Comparison of ENCODE assay signal across 22 mouse cellular contexts in genomic region chr8:57685803-57686202, GRCm38 (mm10). TPM values are rescaled to one million over a fixed set of nuclear protein-coding genes. Genes with fewer than 3 reads are reported as not detected.
DNase-seq lines count a peak whose midpoint lies in the region; ATAC-seq lines count a peak whose summit lies in the region.
"Had no signal": no experiment of that assay in that cellular context is flagged by ENCODE, and none has a peak within 500 bp of the region (broad histone marks: within the 10 kb centered on the region; RNA-seq: fewer than 3 reads in every experiment).

No protein-coding gene starts in this region.

- WGBS in midbrain, embryonic 13.5 days: 64% methylated on average over 3 of the region's 3 CpGs
- WGBS in midbrain, embryonic 10.5 days: 89% methylated on average over 3 of the region's 3 CpGs
- WGBS in midbrain, embryonic 16.5 days: 58% methylated on average over 3 of the region's 3 CpGs
- WGBS in midbrain, embryonic 14.5 days: 68% methylated on average over 3 of the region's 3 CpGs
- 85% methylated on average over 3 of the region's 3 CpGs for WGBS in liver, embryonic 11.5 days

- H3K4me2 ChIP-seq in midbrain, embryonic 13.5 days (replicated peaks): no peak overlapping the region
- H3K4me2 ChIP-seq in midbrain, embryonic 16.5 days (ENCODE audit: low read length): no peak overlapping the region
- no peak overlapping the region for H3K4me2 ChIP-seq in midbrain, embryonic 14.5 days (ENCODE audit: low read length)
- no peak overlapping the region for H3K4me2 ChIP-seq in liver, embryonic 11.5 days
- H3K4me2 ChIP-seq: embryonic facial prominence, embryonic 13.5 days; embryonic facial prominence, embryonic 15.5 days; forebrain, embryonic 12.5 days had no signal

- H3K27ac ChIP-seq in midbrain, embryonic 13.5 days: no peak overlapping the region
- no peak overlapping the region for H3K27ac ChIP-seq in midbrain, embryonic 10.5 days (replicated peaks)
- no peak overlapping the region for H3K27ac ChIP-seq in midbrain, embryonic 16.5 days (ENCODE audit: low read length)
- H3K27ac ChIP-seq in midbrain, embryonic 14.5 days (replicated peaks; ENCODE audit: low read depth, low read length): no peak overlapping the region; the same call in 1 of the 2 replicates
- H3K27ac ChIP-seq in liver, embryonic 11.5 days (ENCODE audit: low read depth, low read length): no peak overlapping the region
- H3K27ac ChIP-seq: embryonic facial prominence, embryonic 13.5 days; embryonic facial prominence, embryonic 15.5 days; forebrain, embryonic 10.5 days; forebrain, embryonic 12.5 days had no signal

- H3K9ac ChIP-seq in midbrain, embryonic 13.5 days (replicated peaks): no peak overlapping the region
- no peak overlapping the region for H3K9ac ChIP-seq in midbrain, embryonic 16.5 days (ENCODE audit: low read depth, low read length)
- H3K9ac ChIP-seq in midbrain, embryonic 14.5 days (replicated peaks; ENCODE audit: low read length): no peak overlapping the region
- no peak overlapping the region for H3K9ac ChIP-seq in liver, embryonic 11.5 days (ENCODE audit: low read depth, low read length)
- H3K9ac ChIP-seq: embryonic facial prominence, embryonic 13.5 days; embryonic facial prominence, embryonic 15.5 days; forebrain, embryonic 12.5 days had no signal

- H3K36me3 ChIP-seq in midbrain, embryonic 13.5 days: no peaks in the 10 kb centered on the region
- H3K36me3 ChIP-seq in midbrain, embryonic 10.5 days: no peaks in the 10 kb centered on the region
- no peaks in the 10 kb centered on the region for H3K36me3 ChIP-seq in midbrain, embryonic 16.5 days (ENCODE audit: control insufficient read depth, insufficient read depth, low read length)
- H3K36me3 ChIP-seq in midbrain, embryonic 14.5 days (ENCODE audit: control insufficient read depth, insufficient read depth, low read length): no peaks in the 10 kb centered on the region
- H3K36me3 ChIP-seq in liver, embryonic 11.5 days (ENCODE audit: control insufficient read depth, insufficient read depth, low read length): no peaks in the 10 kb centered on the region
- H3K36me3 ChIP-seq: embryonic facial prominence, embryonic 13.5 days; embryonic facial prominence, embryonic 15.5 days; forebrain, embryonic 10.5 days; forebrain, embryonic 12.5 days had no signal

- no peak for DNase-seq in midbrain, embryonic 10.5 days (ENCODE audit: low spot score)
- DNase-seq in midbrain, embryonic 14.5 days: no peak
- DNase-seq in liver, embryonic 11.5 days (ENCODE audit: low spot score): no peak
- DNase-seq: adrenal gland, adult 2 months; adrenal gland, postnatal 10 days; adrenal gland, postnatal 25 days; cerebellum, adult 11 months; cerebellum, adult 18-20 months; cerebellum, adult 8-10 months; cerebellum, adult 9-11 months; cerebellum, postnatal 14 days; cerebellum, postnatal 36 days; embryo, embryonic 11 days had no signal

- H3K9me3 ChIP-seq in midbrain, embryonic 13.5 days: no peaks in the 10 kb centered on the region
- no peaks in the 10 kb centered on the region for H3K9me3 ChIP-seq in midbrain, embryonic 10.5 days (replicated peaks)
- no peaks in the 10 kb centered on the region for H3K9me3 ChIP-seq in midbrain, embryonic 16.5 days (replicated peaks; ENCODE audit: control insufficient read depth, low read length, poor library complexity, severe bottlenecking)
- no peaks in the 10 kb centered on the region for H3K9me3 ChIP-seq in midbrain, embryonic 14.5 days (ENCODE audit: control insufficient read depth, low read length)
- no peaks in the 10 kb centered on the region for H3K9me3 ChIP-seq in liver, embryonic 11.5 days (ENCODE audit: control insufficient read depth, low read length)
- H3K9me3 ChIP-seq: embryonic facial prominence, embryonic 13.5 days; embryonic facial prominence, embryonic 15.5 days; forebrain, embryonic 10.5 days; forebrain, embryonic 12.5 days had no signal

- no peaks in the 10 kb centered on the region for H3K27me3 ChIP-seq in midbrain, embryonic 13.5 days
- H3K27me3 ChIP-seq in midbrain, embryonic 10.5 days (ENCODE audit: low read depth, poor library complexity, severe bottlenecking): no peaks in the 10 kb centered on the region
- no peaks in the 10 kb centered on the region for H3K27me3 ChIP-seq in midbrain, embryonic 16.5 days (ENCODE audit: control insufficient read depth, insufficient read depth, low read depth, low read length)
- H3K27me3 ChIP-seq in midbrain, embryonic 14.5 days (ENCODE audit: control insufficient read depth, insufficient read depth, low read length): no peaks in the 10 kb centered on the region
- no peaks in the 10 kb centered on the region for H3K27me3 ChIP-seq in liver, embryonic 11.5 days (replicated peaks; ENCODE audit: control insufficient read depth, insufficient read depth, low read length)
- H3K27me3 ChIP-seq: embryonic facial prominence, embryonic 13.5 days; embryonic facial prominence, embryonic 15.5 days; forebrain, embryonic 12.5 days had no signal

- ATAC-seq in midbrain, embryonic 13.5 days: 0 out of 2 replicates have a peak, but pooled peaks have one; percentile 56
- ATAC-seq in midbrain, embryonic 16.5 days: 0 out of 2 replicates have a peak, but pooled peaks have one; percentile 54
- ATAC-seq in midbrain, embryonic 14.5 days (ENCODE audit: low FRiP score, low TSS enrichment): no peak
- ATAC-seq in liver, embryonic 11.5 days (replicated peaks; ENCODE audit: low FRiP score): no peak
- ATAC-seq: forebrain, embryonic 14.5 days; forebrain, embryonic 16.5 days had no signal

- no peaks in the 10 kb centered on the region for H3K4me1 ChIP-seq in midbrain, embryonic 13.5 days (replicated peaks)
- peaks cover 21% of the 10 kb centered on the region for H3K4me1 ChIP-seq in midbrain, embryonic 10.5 days
- peaks cover 5% of the 10 kb centered on the region; the same call in 1 of the 2 replicates for H3K4me1 ChIP-seq in midbrain, embryonic 16.5 days (ENCODE audit: control insufficient read depth, insufficient read depth, low read length)
- H3K4me1 ChIP-seq in midbrain, embryonic 14.5 days (ENCODE audit: control insufficient read depth, insufficient read depth, low read length): no peaks in the 10 kb centered on the region
- H3K4me1 ChIP-seq in liver, embryonic 11.5 days (replicated peaks; ENCODE audit: control insufficient read depth, insufficient read depth, low read length): no peaks in the 10 kb centered on the region
- H3K4me1 ChIP-seq: embryonic facial prominence, embryonic 13.5 days had no signal

- H3K4me3 ChIP-seq in midbrain, embryonic 13.5 days (replicated peaks): no peak overlapping the region
- no peak overlapping the region for H3K4me3 ChIP-seq in midbrain, embryonic 10.5 days
- no peak overlapping the region for H3K4me3 ChIP-seq in midbrain, embryonic 16.5 days (ENCODE audit: low read depth, low read length)
- no peak overlapping the region for H3K4me3 ChIP-seq in midbrain, embryonic 14.5 days (replicated peaks; ENCODE audit: low read depth, low read length)
- no peak overlapping the region for H3K4me3 ChIP-seq in liver, embryonic 11.5 days (ENCODE audit: low read depth, low read length)
- H3K4me3 ChIP-seq: embryonic facial prominence, embryonic 13.5 days; embryonic facial prominence, embryonic 15.5 days; erythroblast, embryonic 14.5 days; forebrain, embryonic 10.5 days; forebrain, embryonic 12.5 days had no signal

RNA-seq across cellular contexts. Expression of gene Galnt7, which starts 33.0 kb away (rescaled TPM):
- polyA plus RNA-seq in midbrain, embryonic 13.5 days (2015; fragmentation: Nextera tagmentation; extraction: Ambion mirVana): 10.5 and 10.8 TPM in 2 replicates
- 20.7 and 23.6 TPM in 2 replicates for polyA plus RNA-seq in midbrain, embryonic 10.5 days (2016; fragmentation: Nextera tagmentation; extraction: Ambion mirVana)
- 8.2 and 10.1 TPM in 2 replicates for polyA plus RNA-seq in midbrain, embryonic 16.5 days (2015; fragmentation: Nextera tagmentation; extraction: Ambion mirVana)
- 9.1 and 10.0 TPM in 2 replicates for polyA plus RNA-seq in midbrain, embryonic 14.5 days (2014; fragmentation: Nextera tagmentation; extraction: Ambion mirVana)
- polyA plus RNA-seq in liver, embryonic 11.5 days (2014; fragmentation: Nextera tagmentation; extraction: Ambion mirVana): 17.4 and 22.6 TPM in 2 replicates
- polyA plus RNA-seq: erythroblast, embryonic 14.5 days had no signal

Comparison
In these comparisons a context has a peak if more than half of its experiments do, and no peak if none do; other contexts are left out.
1. ATAC-seq: peak in midbrain, embryonic 13.5 days (single experiment) and midbrain, embryonic 16.5 days (single experiment); none in midbrain, embryonic 14.5 days (single experiment) and liver, embryonic 11.5 days (single experiment).